Mouse (Mus musculus) midbrain, embryonic 16.5 days (tissue): ENCODE results near the gene Fam120c. TPM values are rescaled to one million over a fixed set of nuclear protein-coding genes. Genes with fewer than 3 reads are reported as not detected.
"Not testable (repeated sequence)": the region's sequence is repeated elsewhere in the genome, so short reads cannot be mapped to it uniquely, and the experiment has no call there.

Source experiments
- ATAC-seq: fragments of 200-750 bp; cut with Nextera tagmentation; 2 replicates; pipeline ENCODE4 v1.8.0; 2017; ENCODE audit warnings: moderate TSS enrichment
- H3K27ac ChIP-seq: fragments of 300-500 bp; sonication (generic); 2 replicates; pipeline ENCODE4 v1.5.1; 2014; ENCODE audit warnings: mild to moderate bottlenecking, low read length, mixed read lengths
- H3K27me3 ChIP-seq: fragments of 300-500 bp; sonication (generic); 2 replicates; pipeline ENCODE4 v1.6.1; 2014; ENCODE audit warnings: low read depth, low read length, mixed read lengths; ENCODE audit not compliant: control insufficient read depth, insufficient read depth
- H3K36me3 ChIP-seq: fragments of 300-500 bp; sonication (generic); 2 replicates; pipeline ENCODE4 v1.6.1; 2014; ENCODE audit warnings: mild to moderate bottlenecking, low read length, moderate library complexity, mixed read lengths; ENCODE audit not compliant: control insufficient read depth, insufficient read depth
- H3K4me1 ChIP-seq: fragments of 300-500 bp; sonication (generic); 2 replicates; pipeline ENCODE4 v1.6.1; 2014; ENCODE audit warnings: mild to moderate bottlenecking, low read length, mixed read lengths; ENCODE audit not compliant: control insufficient read depth, insufficient read depth
- H3K4me2 ChIP-seq: fragments of 300-500 bp; sonication (generic); 2 replicates; pipeline ENCODE4 v1.6.1; 2014; ENCODE audit warnings: mild to moderate bottlenecking, low read length, mixed read lengths
- H3K4me3 ChIP-seq: fragments of 300-500 bp; sonication (generic); 2 replicates; pipeline ENCODE4 v1.5.1; 2014; ENCODE audit warnings: low read depth, mild to moderate bottlenecking, low read length, moderate library complexity, mixed read lengths
- H3K9ac ChIP-seq: fragments of 300-500 bp; sonication (generic); 2 replicates; pipeline ENCODE4 v1.6.1; 2014; ENCODE audit warnings: low read depth, low read length, mixed read lengths
- H3K9me3 ChIP-seq: fragments of 300-500 bp; sonication (generic); replicated peaks from 2 replicates; pipeline ENCODE4 v1.6.1; 2014; ENCODE audit warnings: mild to moderate bottlenecking, low read length, mixed read lengths; ENCODE audit not compliant: control insufficient read depth, poor library complexity, severe bottlenecking
- WGBS: fragments of 180-500 bp; shearing (Covaris S2); extraction: QIAGEN DNeasy Blood & Tissue Kit; methylation state at CpG from one replicate; pipeline ENCODE4 v1.1.7; 2014; 5-methylcytosine and 5-hydroxymethylcytosine counted together
- polyA plus RNA-seq: library from polyadenylated mRNA; unstranded; fragments of >200 nt; fragmentation: Nextera tagmentation; extraction: Ambion mirVana; gene quantifications from 2 replicates; pipeline ENCODE4 v1.2.1, GENCODE M21; 2015

The Fam120c gene
- polyA plus RNA-seq, 1 experiment from 2014 or later = 8.5 TPM

GRCm38 (mm10) chrX:151349322-151349721 lies 5.3 kb downstream of the Fam120c start:
- 92% methylated on average over 5 of the region's 5 CpGs for WGBS
- H3K36me3 ChIP-seq = no peaks in the 10 kb centered on the region
- peaks cover 9% of the 10 kb centered on the region; the same call in 1 of the 2 replicates for H3K4me1 ChIP-seq
- H3K27ac ChIP-seq = no peak overlapping the region
- no peak overlapping the region for H3K4me2 ChIP-seq
- no peaks in the 10 kb centered on the region for H3K9me3 ChIP-seq
- no peaks in the 10 kb centered on the region for H3K27me3 ChIP-seq
- no peak overlapping the region for H3K9ac ChIP-seq
- ATAC-seq = no peak
- no peak overlapping the region for H3K4me3 ChIP-seq

- Histone ChIP-seq H3K27me3 (no peaks in the 10 kb centered on the region), H3K9ac (no peak overlapping the region), H3K4me2 (no peak overlapping the region), H3K9me3 (no peaks in the 10 kb centered on the region), H3K4me1 (no peaks in the 10 kb centered on the region), H3K27ac (no peak overlapping the region), H3K36me3 (no peaks in the 10 kb centered on the region), H3K4me3 (no peak overlapping the region)
- no peak for ATAC-seq
- 93% methylated on average over 10 of the region's 10 CpGs for WGBS
Observed at GRCm38 (mm10) chrX:151418801-151419200, 74.8 kb downstream of the Fam120c start.

GRCm38 (mm10) chrX:151420791-151421190 lies 76.8 kb downstream of the Fam120c start:
- Histone ChIP-seq H3K27me3 (no peaks in the 10 kb centered on the region), H3K4me1 (no peaks in the 10 kb centered on the region), H3K4me3 (no peak overlapping the region), H3K36me3 (no peaks in the 10 kb centered on the region), H3K9me3 (no peaks in the 10 kb centered on the region), H3K27ac (no peak overlapping the region), H3K4me2 (no peak overlapping the region), H3K9ac (no peak overlapping the region)
- 94% methylated on average over 1 of the region's 1 CpGs for WGBS
- no peak for ATAC-seq

- Histone ChIP-seq H3K36me3 (no peaks in the 10 kb centered on the region), H3K4me2 (no peak overlapping the region), H3K4me3 (no peak overlapping the region), H3K27me3 (no peaks in the 10 kb centered on the region), H3K27ac (no peak overlapping the region), H3K9ac (no peak overlapping the region), H3K4me1 (no peaks in the 10 kb centered on the region), H3K9me3 (no peaks in the 10 kb centered on the region)
- ATAC-seq = no peak
Observed at GRCm38 (mm10) chrX:151443637-151444036, 99.7 kb downstream of the Fam120c start.

- H3K27me3 ChIP-seq = no peaks in the 10 kb centered on the region
- H3K27ac ChIP-seq = no peak overlapping the region
- no peaks in the 10 kb centered on the region for H3K9me3 ChIP-seq
- no peaks in the 10 kb centered on the region for H3K4me1 ChIP-seq
- H3K4me2 ChIP-seq = no peak overlapping the region
- no peak overlapping the region for H3K4me3 ChIP-seq
- 96% methylated on average over 1 of the region's 1 CpGs for WGBS
- H3K9ac ChIP-seq = no peak overlapping the region
- ATAC-seq = no peak
- H3K36me3 ChIP-seq = no peaks in the 10 kb centered on the region
Observed at GRCm38 (mm10) chrX:151444189-151444588, 100.2 kb downstream of the Fam120c start.

DNA sequence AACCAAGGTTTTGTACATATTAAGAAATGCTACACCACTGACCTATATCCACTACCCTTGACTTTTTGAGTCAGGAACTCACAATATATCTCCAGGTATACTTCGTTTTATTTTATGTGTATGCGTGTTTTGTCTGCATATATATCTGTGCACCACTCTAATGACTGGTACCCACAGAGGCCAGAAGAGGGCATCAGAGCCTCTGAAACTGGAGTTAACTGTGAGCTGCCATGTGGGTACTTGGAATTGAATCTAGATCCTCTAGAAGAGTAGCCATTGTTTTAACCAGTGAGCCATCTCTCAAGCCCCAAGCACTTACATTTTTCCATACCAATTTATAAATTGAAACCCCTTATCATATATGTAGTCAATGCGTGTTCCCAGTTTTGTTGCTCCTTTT lies 144.2 kb downstream of the Fam120c start:
- no peak for ATAC-seq
- Histone ChIP-seq H3K9me3 (no peaks in the 10 kb centered on the region), H3K9ac (no peak overlapping the region), H3K36me3 (no peaks in the 10 kb centered on the region), H3K27me3 (no peaks in the 10 kb centered on the region), H3K4me1 (no peaks in the 10 kb centered on the region), H3K4me3 (no peak overlapping the region), H3K27ac (no peak overlapping the region), H3K4me2 (no peak overlapping the region)
- WGBS = 90% methylated on average over 3 of the region's 3 CpGs

- H3K4me2 ChIP-seq, H3K27me3 ChIP-seq, H3K9me3 ChIP-seq, H3K36me3 ChIP-seq, H3K4me3 ChIP-seq, H3K27ac ChIP-seq, H3K4me1 ChIP-seq, H3K9ac ChIP-seq, ATAC-seq: not testable (repeated sequence)
- 91% methylated on average over 4 of the region's 4 CpGs for WGBS
Observed at GRCm38 (mm10) chrX:151493269-151493668, 149.3 kb downstream of the Fam120c start.

- no peaks in the 10 kb centered on the region for H3K4me1 ChIP-seq
- no peak overlapping the region for H3K4me2 ChIP-seq
- ATAC-seq = no peak
- no peaks in the 10 kb centered on the region for H3K9me3 ChIP-seq
- no peaks in the 10 kb centered on the region for H3K27me3 ChIP-seq
- H3K9ac ChIP-seq = no peak overlapping the region
- H3K36me3 ChIP-seq = no peaks in the 10 kb centered on the region
- WGBS = 74% methylated on average over 1 of the region's 1 CpGs
- H3K4me3 ChIP-seq = no peak overlapping the region
- H3K27ac ChIP-seq = no peak overlapping the region
Observed at GRCm38 (mm10) chrX:151496596-151496995, 152.6 kb downstream of the Fam120c start.

GRCm38 (mm10) chrX:151508536-151508935 lies 164.6 kb downstream of the Fam120c start:
- Histone ChIP-seq H3K4me2 (no peak overlapping the region), H3K9me3 (no peaks in the 10 kb centered on the region), H3K9ac (no peak overlapping the region), H3K36me3 (no peaks in the 10 kb centered on the region), H3K27ac (no peak overlapping the region), H3K4me1 (no peaks in the 10 kb centered on the region), H3K4me3 (no peak overlapping the region), H3K27me3 (no peaks in the 10 kb centered on the region)
- no peak for ATAC-seq

DNA sequence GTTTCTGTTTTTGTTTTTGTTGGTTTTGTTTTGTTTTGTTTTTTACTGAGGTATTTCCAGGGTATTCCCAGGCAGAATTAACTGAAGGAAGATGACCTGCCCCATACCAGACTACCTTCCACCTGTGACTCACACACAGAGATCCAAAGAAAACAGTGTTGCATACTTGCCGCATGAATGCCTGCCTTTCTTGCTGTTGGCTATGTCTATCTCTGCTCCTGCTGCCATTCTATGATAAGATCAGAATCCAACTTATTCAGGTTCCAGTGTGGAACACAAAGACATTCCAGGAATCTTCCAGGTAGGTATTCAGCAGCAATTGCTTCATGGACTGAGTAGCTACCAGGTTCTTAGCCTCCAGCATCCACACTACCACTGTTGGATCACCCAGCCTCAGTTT lies 165.9 kb downstream of the Fam120c start:
- Histone ChIP-seq H3K4me2 (no peak overlapping the region), H3K9ac (no peak overlapping the region), H3K27me3 (no peaks in the 10 kb centered on the region), H3K9me3 (no peaks in the 10 kb centered on the region), H3K36me3 (no peaks in the 10 kb centered on the region), H3K27ac (no peak overlapping the region), H3K4me3 (no peak overlapping the region), H3K4me1 (no peaks in the 10 kb centered on the region)
- ATAC-seq = no peak
- WGBS = 83% methylated on average over 1 of the region's 1 CpGs
